Mouse (Mus musculus) cerebral cortex, adult 2 months (tissue): ENCODE measurements around the gene Adamts20.

ENCODE experiments used
- WGBS: fragments of 180-500 bp; shearing (Covaris S2); methylation state at CpG from one replicate; pipeline ENCODE4 v1.1.7; 2018; 5-methylcytosine and 5-hydroxymethylcytosine counted together

The Adamts20 gene

DNA sequence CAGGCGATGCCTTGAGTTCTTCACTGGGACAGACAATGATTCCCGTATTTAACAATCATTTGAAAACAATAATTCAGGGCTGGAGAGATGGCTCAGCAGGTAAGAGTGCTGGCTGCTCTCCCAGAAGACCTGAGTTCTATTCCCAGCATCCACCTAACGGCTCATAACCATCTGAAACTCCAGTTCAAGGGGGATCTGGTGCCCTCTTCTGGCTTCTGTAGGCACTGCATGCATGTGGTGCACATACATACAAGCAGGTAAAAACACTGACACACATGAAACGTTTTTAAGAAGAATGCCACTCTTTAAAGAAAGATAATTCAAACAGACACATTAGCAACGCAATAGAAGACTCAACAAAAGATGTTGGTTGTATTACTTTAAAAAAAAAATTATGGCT is 120.9 kb downstream of the Adamts20 start:
- 89% methylated on average over 5 of the region's 5 CpGs for WGBS

DNA sequence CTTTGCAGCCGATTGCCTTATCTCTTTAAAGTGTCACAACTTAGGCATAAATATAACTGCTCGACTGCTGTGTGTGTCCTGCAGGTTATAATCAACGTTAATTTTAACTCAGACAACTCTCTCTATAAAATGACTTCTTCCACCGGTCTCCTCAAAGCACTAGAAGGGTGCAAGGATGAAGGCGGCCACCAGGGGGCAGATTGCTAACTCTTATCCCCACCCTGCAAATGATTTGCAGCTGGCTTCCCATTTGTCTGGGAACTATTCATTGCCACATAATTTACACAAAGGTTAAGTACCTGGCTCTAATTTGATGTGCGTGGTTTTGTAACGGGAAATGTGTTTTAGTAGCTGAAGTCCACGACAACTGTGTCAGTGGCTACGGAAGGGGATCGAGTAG is 122.9 kb downstream of the Adamts20 start:
- 57% methylated on average over 10 of the region's 10 CpGs for WGBS

GRCm38 (mm10) chr15:94339011-94339410 is 126.2 kb downstream of the Adamts20 start:
- 86% methylated on average over 8 of the region's 8 CpGs for WGBS

- WGBS: 63% methylated on average over 10 of the region's 10 CpGs
Observed at GRCm38 (mm10) chr15:94334586-94334985, 130.6 kb downstream of the Adamts20 start.

DNA sequence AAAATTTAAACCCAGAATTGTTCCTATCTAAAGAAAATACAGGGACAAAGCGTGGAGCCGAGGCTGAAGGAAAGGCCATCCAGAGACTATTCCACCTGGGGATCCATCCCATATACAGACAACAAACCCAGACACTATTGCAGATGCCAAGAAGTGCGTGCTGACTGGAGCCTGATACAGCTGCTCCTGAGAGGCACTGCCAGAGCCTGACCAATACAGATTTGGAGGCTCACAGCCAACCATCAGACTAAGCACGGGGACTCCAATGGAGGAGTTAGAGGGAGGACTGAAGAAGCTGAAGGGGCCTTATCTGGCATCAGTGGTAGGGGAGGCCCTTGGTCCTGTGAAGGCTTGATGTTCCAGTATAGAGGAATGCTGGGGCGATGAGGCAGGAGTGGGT is 138.6 kb downstream of the Adamts20 start:
- 86% methylated on average over 5 of the region's 5 CpGs for WGBS

DNA sequence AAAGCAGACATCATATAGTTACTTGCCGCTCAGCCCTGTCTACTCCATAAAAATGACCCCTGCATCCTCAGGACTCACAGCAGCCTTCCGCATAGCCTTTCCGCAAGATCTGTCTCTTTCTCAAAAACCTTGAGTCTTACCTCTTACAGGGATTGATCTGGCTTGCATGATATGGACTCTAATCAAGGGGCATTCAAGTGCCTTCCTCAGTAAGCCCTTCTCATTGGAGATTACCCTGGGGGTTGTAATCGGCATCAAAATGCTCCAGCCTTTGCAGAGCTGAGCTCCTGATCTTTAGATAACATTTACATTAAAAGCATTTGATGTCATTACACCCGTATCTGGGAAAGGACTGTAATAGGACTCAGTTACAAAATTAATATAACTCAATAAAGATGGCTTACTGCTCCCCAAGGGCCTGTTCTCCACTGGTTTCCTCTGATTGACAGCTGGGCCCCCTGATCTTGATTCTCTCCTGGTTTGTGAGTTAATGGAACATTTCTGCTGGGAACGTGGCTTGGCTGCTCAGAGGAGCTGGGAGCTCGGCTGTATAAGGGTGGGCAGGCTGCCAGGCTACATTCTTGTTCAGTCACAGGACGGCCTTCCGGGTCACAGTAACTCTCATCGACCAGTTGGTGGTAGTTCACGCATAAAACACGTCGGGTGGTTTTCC is 139.6 kb downstream of the Adamts20 start:
- WGBS: 69% methylated on average over 13 of the region's 13 CpGs

- WGBS: 96% methylated on average over 3 of the region's 3 CpGs
Observed at GRCm38 (mm10) chr15:94316171-94316570, 149.0 kb downstream of the Adamts20 start.

DNA sequence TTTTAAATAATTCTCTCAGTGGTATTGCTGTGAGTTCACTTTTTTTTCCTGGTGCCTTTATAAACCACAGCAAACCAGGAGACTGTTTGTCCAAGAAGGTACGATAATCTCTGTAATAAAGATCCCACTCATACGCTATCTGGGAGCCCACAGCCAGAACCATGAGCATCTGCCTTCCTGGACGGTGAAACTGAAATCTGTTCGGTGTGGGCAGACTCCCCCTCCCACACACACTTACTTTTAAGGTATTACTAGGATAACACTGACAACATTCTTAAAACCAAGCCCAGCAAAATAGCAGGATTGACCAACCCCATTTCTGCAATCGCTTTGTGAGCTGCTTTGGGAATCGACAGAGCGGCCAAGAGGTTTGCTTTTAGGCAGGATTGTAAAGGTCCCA is 155.5 kb downstream of the Adamts20 start:
- 62% methylated on average over 7 of the region's 7 CpGs for WGBS

- WGBS: 71% methylated on average over 9 of the region's 9 CpGs
Observed at GRCm38 (mm10) chr15:94307888-94308287, 157.3 kb downstream of the Adamts20 start.

DNA sequence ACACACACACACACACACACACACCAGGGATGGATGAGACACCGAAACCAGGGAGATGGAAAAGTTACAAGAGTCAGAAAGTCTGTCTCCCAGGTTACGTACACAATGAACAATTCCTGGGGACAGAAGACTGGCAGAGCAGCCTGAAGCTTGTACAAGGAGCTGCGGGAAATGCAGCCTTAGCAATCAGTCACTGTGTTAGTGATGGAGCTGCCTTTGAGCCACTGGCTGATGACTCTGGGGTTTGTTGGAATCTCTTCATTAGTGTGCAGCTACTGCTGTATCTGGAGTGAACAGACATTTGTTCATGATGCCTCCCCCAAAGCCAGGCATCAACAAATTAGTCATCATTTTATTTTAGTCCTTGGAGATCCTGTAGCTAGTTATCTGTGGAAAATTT is 162.1 kb downstream of the Adamts20 start:
- WGBS: 59% methylated on average over 3 of the region's 3 CpGs

DNA sequence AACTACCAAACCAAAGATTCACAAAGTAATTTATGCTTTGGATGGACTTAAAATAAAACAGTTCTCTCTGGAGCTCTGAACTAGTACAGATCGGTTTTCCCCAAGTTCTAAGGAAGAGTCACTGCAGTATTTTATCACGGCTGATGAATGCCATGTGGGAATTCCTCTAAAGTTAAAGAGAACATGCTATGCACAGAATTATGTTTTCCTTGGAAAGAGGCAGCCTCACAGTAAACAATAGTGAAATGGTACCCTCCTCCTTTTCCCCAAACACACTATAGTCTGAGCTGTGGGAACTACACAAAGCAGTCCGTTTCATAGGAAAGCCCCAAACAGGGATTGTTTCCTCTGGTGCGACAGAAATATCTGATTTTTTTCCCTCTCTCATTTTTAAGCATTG is 171.1 kb downstream of the Adamts20 start:
- 62% methylated on average over 4 of the region's 4 CpGs for WGBS

DNA sequence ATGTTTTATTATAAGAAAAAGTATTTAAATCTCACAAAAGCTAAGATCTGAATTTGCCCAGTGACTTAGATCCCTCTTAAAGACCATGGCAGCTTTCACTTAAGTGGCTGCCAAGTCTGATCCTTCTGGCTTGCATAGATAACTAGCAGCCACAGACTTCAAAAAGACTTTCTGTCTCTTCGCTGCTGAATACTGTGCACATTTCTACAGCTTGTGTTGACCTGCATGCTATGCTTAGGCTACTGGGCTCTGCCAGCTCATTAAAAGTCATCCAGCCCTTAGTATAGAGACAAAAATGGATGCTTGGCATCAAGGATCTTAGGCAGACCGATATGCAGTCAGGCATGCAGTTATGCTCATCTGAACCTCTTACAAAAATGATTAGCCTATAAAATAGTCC is 177.2 kb downstream of the Adamts20 start:
- 52% methylated on average over 2 of the region's 2 CpGs for WGBS

DNA sequence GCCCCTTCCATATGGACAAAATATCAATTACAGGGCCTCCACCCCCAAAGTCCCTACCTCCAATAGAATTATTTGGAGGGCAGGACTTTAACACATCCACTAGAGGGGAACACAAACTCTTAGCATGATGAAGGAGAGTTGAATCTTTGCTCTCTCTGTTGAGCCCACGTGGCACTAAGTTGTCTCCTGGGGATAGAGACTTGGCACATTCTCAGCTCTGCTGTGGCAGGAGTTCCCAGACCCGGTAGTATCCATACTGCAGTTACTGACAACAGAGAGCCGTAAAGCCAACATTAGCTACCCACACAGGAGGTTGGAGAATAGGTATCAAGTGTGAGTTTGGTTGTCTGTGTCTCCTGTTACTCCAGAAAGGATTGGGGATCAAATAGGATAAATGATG is 177.7 kb downstream of the Adamts20 start:
- 59% methylated on average over 3 of the region's 3 CpGs for WGBS

DNA sequence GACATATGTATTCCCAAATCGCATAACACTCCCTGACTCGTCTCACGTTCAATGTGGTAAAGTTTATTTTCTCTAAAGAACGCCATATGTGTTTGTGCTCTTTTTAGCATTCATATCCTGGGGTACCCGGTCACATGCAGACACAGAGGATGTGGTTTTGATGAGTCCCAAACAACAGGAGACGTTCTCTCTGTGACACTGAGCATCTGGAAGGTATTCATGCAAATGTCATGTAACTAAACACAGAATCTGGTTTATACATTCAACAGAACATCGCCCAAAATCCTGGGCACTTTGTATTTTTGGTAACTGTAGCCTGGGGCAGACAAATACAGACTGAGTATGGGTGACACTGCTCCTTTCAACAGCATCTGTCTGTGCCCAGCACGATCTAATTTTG is 188.8 kb downstream of the Adamts20 start:
- WGBS: 44% methylated on average over 8 of the region's 8 CpGs

DNA sequence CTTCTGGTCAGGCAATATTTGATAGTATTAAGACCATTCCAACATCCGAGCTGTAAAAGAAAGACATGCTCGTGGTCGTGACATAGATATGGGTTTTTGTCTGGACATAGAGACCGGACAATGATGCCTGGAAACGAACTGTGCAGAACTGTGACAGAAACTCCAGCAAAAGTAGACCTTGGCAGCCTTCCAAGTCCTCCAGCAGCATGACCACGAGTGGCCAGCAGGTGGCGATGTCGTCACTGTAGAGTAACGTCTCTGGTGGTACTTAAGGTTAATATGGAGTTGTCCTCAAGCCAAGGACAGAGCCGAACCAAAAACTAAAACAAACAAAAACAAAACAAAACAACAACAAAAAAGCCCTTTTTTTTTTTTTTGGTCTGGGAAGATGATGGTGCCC is 199.6 kb downstream of the Adamts20 start:
- 13% methylated on average over 10 of the region's 10 CpGs for whole genome bisulfite sequencing

DNA sequence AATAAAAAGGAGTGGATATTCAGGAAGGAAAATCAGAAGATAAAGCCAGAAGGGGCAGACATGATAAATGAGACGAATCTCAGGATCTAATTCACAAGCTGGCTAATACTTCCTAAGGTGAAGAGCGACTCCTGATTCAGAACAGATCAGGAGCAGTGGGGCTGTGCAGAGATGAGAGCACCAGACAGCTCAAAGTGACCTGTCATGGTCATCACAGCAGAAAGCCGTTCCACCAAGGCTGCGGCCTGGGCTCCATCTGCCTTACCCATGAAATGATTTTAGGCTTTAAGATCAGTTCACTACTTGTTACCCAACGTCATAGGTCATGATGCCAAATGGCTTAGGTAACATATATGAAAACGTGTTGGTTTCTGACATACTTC is 200.7 kb downstream of the Adamts20 start:
- 77% methylated on average over 6 of the region's 6 CpGs for WGBS

- 64% methylated on average over 8 of the region's 8 CpGs for WGBS
Observed at GRCm38 (mm10) chr15:94263866-94264496, 201.2 kb downstream of the Adamts20 start.

GRCm38 (mm10) chr15:94263241-94263640 is 202.0 kb downstream of the Adamts20 start:
- whole genome bisulfite sequencing: 57% methylated on average over 10 of the region's 10 CpGs

DNA sequence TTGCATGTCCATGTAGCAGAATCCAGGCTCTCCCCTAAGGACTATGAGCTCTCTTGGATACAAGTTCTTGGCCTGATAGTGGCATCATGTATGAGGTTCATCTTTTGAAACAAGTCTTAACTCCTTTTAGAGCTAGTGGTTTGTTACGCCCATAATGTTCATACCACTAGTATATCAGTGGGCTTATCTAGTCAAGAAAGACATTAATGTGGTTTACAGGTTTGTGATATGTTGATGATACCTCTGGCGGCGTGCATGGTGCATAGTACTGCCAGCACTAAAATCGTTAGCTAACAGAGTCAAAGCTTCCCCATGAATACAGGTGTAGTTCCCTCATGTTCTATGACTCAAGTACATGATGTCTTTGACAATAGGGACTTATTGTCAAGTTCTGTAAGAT is 205.7 kb downstream of the Adamts20 start:
- 96% methylated on average over 4 of the region's 4 CpGs for WGBS

GRCm38 (mm10) chr15:94255538-94255937 is 209.7 kb downstream of the Adamts20 start:
- 75% methylated on average over 5 of the region's 5 CpGs for WGBS

DNA sequence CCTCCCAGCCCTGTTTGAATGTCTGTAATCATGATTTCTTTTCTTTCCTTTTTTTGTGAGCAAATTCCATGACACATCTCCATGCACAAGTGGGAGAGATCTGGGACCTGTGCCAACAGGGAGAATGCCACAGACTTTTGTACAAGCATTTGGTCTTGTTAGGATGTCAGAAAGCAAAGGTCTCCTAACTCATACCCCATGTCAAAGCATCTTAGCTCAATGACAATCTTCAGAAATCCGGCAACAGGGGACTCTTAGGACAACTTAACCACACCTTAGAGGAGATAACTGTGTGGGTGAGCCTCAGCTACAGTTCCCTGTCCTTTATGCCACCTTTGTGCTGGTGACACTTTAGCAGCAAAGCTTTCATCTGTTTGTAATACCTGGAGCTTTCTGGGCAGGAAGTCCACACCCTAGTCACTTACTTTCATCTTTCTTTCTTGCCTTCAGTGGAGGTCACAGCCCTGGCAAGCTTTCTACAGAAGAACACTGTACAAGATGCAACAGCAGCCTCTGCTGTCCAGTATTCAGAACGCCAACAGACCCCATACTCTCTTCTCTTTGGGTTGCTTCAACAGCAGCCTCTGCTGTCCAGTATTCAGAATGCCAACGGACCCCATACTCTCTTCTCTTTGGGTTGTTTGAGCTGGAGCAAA is 210.2 kb downstream of the Adamts20 start:
- whole genome bisulfite sequencing: 62% methylated on average over 3 of the region's 3 CpGs

- 47% methylated on average over 14 of the region's 14 CpGs for WGBS
Observed at GRCm38 (mm10) chr15:94254091-94254860, 210.9 kb downstream of the Adamts20 start.
